Mouse (Mus musculus) CH12.LX (cell line): Measurements from ENCODE around the gene Ccnc. TPM values are rescaled to one million over a fixed set of nuclear protein-coding genes. Genes with fewer than 3 reads are reported as not detected.

ENCODE experiments used
- DNase-seq: peaks from one replicate; pipeline ENCODE4 v3.0.0-alpha.2; 2013; ENCODE audit errors: extremely low read depth
- H3K27ac ChIP-seq: 2 replicates; pipeline ENCODE4 v1.5.1; 2012; ENCODE audit warnings: low read depth, mild to moderate bottlenecking, control low read depth, moderate library complexity; ENCODE audit not compliant: insufficient read depth
- H3K27me3 ChIP-seq: replicated peaks from 2 replicates; pipeline ENCODE3; 2012; ENCODE audit warnings: inconsistent platforms
- H3K36me3 ChIP-seq, 2 experiments: replicated peaks in 1 of 2; 2 replicates each; pipeline versions ENCODE3 to v1.6.1; 2012; ENCODE audit warnings: inconsistent platforms in 1 of 2, low read length in 1 of 2, mild to moderate bottlenecking in 1 of 2, mixed read lengths in 1 of 2, moderate library complexity in 1 of 2; ENCODE audit not compliant: control insufficient read depth in 1 of 2, insufficient read depth in 1 of 2
- H3K4me1 ChIP-seq, 2 experiments: 2 replicates each; pipeline ENCODE4 v1.6.1; 2012; ENCODE audit warnings: inconsistent platforms in 1 of 2, moderate library complexity in 1 of 2; ENCODE audit not compliant: insufficient read depth in 2 of 2, control insufficient read depth in 1 of 2
- H3K4me2 ChIP-seq: 2 replicates; pipeline ENCODE4 v1.6.1; 2012; ENCODE audit warnings: low read depth, mild to moderate bottlenecking, control low read depth; ENCODE audit not compliant: poor library complexity, insufficient read depth, severe bottlenecking
- H3K4me3 ChIP-seq, 3 experiments: fragments of 150-350 bp in 1 of 3; sonication (generic) in 1 of 3; replicated peaks in 1 of 3; 2 replicates each; pipeline versions ENCODE3 to v1.5.1; 2011 to 2012; ENCODE audit warnings: low read depth in 2 of 3, low read length in 2 of 3, mild to moderate bottlenecking in 2 of 3, moderate library complexity in 2 of 3, control low read depth in 1 of 3, improper control_type of control experiment in 1 of 3, inconsistent platforms in 1 of 3, mixed read lengths in 1 of 3; ENCODE audit not compliant: poor library complexity in 1 of 3
- H3K79me2 ChIP-seq: replicated peaks from 2 replicates; pipeline ENCODE4 v1.6.1; 2012; ENCODE audit warnings: mild to moderate bottlenecking, moderate library complexity; ENCODE audit not compliant: control insufficient read depth, poor library complexity, insufficient read depth, severe bottlenecking; ENCODE audit errors: extremely low read depth
- H3K9ac ChIP-seq: 2 replicates; pipeline ENCODE4 v1.6.1; 2012; ENCODE audit warnings: low read depth, mild to moderate bottlenecking, control low read depth, moderate library complexity; ENCODE audit not compliant: insufficient read depth
- H3K9me3 ChIP-seq: replicated peaks from 2 replicates; pipeline ENCODE3; 2012; ENCODE audit warnings: low read length, inconsistent platforms, mixed read lengths
- BHLHE40 ChIP-seq: IDR thresholded peaks from 2 replicates; pipeline ENCODE4 v1.6.1; 2011; ENCODE audit warnings: mild to moderate bottlenecking, low read depth, low read length, improper control_type of control experiment
- CTCF ChIP-seq, 2 experiments: IDR thresholded peaks in 1 of 2; conservative IDR thresholded peaks in 1 of 2; 2 replicates each; pipeline ENCODE4 v1.5.1; 2011 to 2012; ENCODE audit warnings: low read depth in 2 of 2, low read length in 2 of 2, improper control_type of control experiment in 1 of 2, inconsistent platforms in 1 of 2, mild to moderate bottlenecking in 1 of 2, moderate library complexity in 1 of 2
- GABPA ChIP-seq: IDR thresholded peaks from 2 replicates; pipeline ENCODE4 v1.6.1; 2012; ENCODE audit warnings: low read depth, low read length, improper control_type of control experiment, inconsistent platforms; ENCODE audit not compliant: insufficient replicate concordance
- IRF4 ChIP-seq: IDR thresholded peaks from 2 replicates; pipeline ENCODE4 v1.6.1; 2014; ENCODE audit warnings: low read depth, mild to moderate bottlenecking, inconsistent platforms, low read length, improper control_type of control experiment
- JUN ChIP-seq: IDR thresholded peaks from 2 replicates; pipeline ENCODE4 v1.6.1; 2011; ENCODE audit warnings: low read depth, mild to moderate bottlenecking, low read length, improper control_type of control experiment, moderate library complexity; ENCODE audit not compliant: insufficient read depth
- KAT2A ChIP-seq: IDR thresholded peaks from 2 replicates; pipeline ENCODE4 v1.6.1; 2012; ENCODE audit warnings: low read length, improper control_type of control experiment, inconsistent platforms; ENCODE audit not compliant: insufficient replicate concordance
- MAFK ChIP-seq: IDR thresholded peaks from 2 replicates; pipeline ENCODE4 v1.6.1; 2011; ENCODE audit warnings: low read length, improper control_type of control experiment; ENCODE audit not compliant: insufficient replicate concordance
- NRF1 ChIP-seq: IDR thresholded peaks from 2 replicates; pipeline ENCODE4 v1.6.1; 2014; ENCODE audit warnings: low read depth, mild to moderate bottlenecking, inconsistent platforms, low read length, improper control_type of control experiment, moderate library complexity
- POLR2AphosphoS2 ChIP-seq: IDR thresholded peaks from 2 replicates; pipeline ENCODE4 v1.6.1; 2011; ENCODE audit warnings: low read depth, low read length, improper control_type of control experiment
- RCOR1 ChIP-seq: conservative IDR thresholded peaks from 2 replicates; pipeline ENCODE4 v1.6.1; 2012; ENCODE audit warnings: low read depth, mild to moderate bottlenecking, inconsistent platforms, low read length, improper control_type of control experiment
- SMC3 ChIP-seq: IDR thresholded peaks from 2 replicates; pipeline ENCODE4 v1.6.1; 2011; ENCODE audit warnings: low read depth, low read length, improper control_type of control experiment
- TCF12 ChIP-seq: IDR thresholded peaks from 2 replicates; pipeline ENCODE4 v1.6.1; 2014; ENCODE audit warnings: low read depth, mild to moderate bottlenecking, inconsistent platforms, low read length, improper control_type of control experiment
- ZNF384 ChIP-seq: IDR thresholded peaks from 2 replicates; pipeline ENCODE4 v1.6.1; 2012; ENCODE audit warnings: low read depth, low read length, improper control_type of control experiment, inconsistent platforms
- dilution Hi-C: fragments of 300-500 bp; cut with MboI; formaldehyde crosslinking; loops from 2 replicates; pipeline ENCODE4 v1.14.3; 2020; ENCODE audit warnings: low sequenced_read_pairs; ENCODE audit not compliant: extremely low pct_unique_long_range_greater_than_20kb, extremely low pct_ligation_motif_present
- in situ Hi-C: fragments of 300-500 bp; cut with MboI; formaldehyde crosslinking; loops from 3 replicates; pipeline ENCODE4 v1.14.3; 2019; ENCODE audit warnings: low sequenced_read_pairs, low pct_ligation_motif_present, low pct_unique_long_range_greater_than_20kb, mixed read lengths
- polyA plus RNA-seq: library from polyadenylated mRNA; unstranded; fragments of >175 nt; gene quantifications from 2 replicates; pipeline ENCODE4 v1.2.1, GENCODE M21; 2012; ENCODE audit warnings: low read depth; ENCODE audit not compliant: insufficient read length
- total RNA-seq, 2 experiments: library from RNA; depleted of rRNA; stranded (reverse); fragments of 300-350 nt in 1 of 2; fragments of >200 nt in 1 of 2; gene quantifications; 2 replicates each; pipeline ENCODE4 v1.2.3; 2012 to 2014

Ccnc gene
- total and polyA plus RNA-seq, 3 experiments, result 20.7 to 61.4 (median 32.3) TPM

DNA sequence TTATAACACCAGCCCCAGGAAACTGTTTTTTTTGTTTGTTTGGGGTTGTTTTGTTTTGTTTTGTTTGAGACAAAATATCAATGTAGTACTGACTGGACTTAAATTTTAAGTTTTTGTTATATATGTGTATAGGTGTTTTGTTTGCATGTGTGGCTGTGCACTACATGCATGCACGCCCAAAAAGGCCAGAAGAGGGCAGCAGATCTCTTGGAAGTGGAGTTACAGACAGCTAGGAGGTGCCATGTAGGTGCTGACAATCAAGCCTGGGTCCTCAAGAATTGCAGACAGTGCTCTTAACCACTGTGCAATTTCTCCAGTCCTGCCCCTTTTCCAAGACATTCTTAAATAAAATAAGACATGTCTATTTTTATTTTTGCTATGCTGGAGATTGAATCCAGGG lies 31.4 kb downstream of the Ccnc start:
- in situ Hi-C loops, result no loop called here

DNA sequence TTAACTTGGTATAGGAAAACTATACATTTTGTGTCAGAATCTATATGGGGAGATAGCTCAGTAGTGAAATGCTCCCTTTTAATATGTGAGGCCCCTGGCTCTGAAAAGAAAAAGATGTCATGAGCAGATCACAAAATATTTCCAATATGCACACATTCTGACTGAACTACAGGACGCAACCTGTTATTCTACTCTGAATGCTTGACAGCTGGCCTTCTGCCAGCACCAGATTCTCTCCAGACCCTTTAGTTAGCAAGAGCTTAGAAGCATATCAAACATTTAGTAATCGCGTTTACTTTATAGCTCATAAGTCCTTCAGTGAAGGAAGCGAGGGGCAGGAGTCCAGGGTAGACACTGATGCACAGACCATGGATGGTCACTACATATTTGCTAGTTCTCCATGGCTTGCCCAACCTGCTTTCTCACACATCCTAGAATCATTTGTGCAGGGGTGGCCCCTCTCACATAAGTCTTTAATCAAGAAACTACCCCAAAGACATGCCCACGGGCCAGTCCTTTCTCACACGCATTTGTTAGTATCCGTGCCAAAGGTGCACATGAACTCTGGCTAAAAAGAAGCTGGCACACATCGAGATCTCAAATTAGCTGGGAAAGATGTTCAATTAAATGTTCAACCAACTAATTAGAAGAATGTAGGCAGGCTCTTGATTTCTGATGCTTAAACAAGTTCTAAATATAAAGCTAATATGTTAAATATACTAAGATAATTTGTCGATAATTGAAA lies 34.1 kb downstream of the Ccnc start:
- Histone ChIP-seq H3K9me3 (peaks cover 6% of the 10 kb centered on the region), H3K9ac (no peak overlapping the region)

More for the DNA sequence above, 31.4 kb downstream of the Ccnc start:
- no peak overlapping the region for H3K4me2 ChIP-seq
- no peak overlapping the region for H3K9ac ChIP-seq
- H3K79me2 ChIP-seq, result no peaks in the 10 kb centered on the region
- TF ChIP-seq RCOR1 (no peak), IRF4 (no peak), CTCF (conservative IDR thresholded peaks at IDR 0.05 in 1 of 2, IDR thresholded peaks at IDR 0.05 in 1 of 2; ENCODE audit: low read depth in 2 of 2, low read length in 2 of 2) (peak in 1 of 2 experiments; percentile 30; a peak in 2 of 4 replicates), SMC3 (0 out of 2 replicates have a peak, but pooled peaks have one; percentile 5)
- DNase-seq, result no peak
- H3K27me3 ChIP-seq, result no peaks in the 10 kb centered on the region
- peaks cover 9 to 34% of the 10 kb centered on the region in 2 experiments for H3K36me3 ChIP-seq
- no peak overlapping the region for H3K27ac ChIP-seq
- H3K4me1 ChIP-seq, result peaks cover 5 to 15% of the 10 kb centered on the region in 2 experiments; a peak in 3 of 4 replicates
- dilution Hi-C loops, result no loop called here
- H3K9me3 ChIP-seq, result peaks cover 6% of the 10 kb centered on the region
- no peak overlapping the region for H3K4me3 ChIP-seq

DNA sequence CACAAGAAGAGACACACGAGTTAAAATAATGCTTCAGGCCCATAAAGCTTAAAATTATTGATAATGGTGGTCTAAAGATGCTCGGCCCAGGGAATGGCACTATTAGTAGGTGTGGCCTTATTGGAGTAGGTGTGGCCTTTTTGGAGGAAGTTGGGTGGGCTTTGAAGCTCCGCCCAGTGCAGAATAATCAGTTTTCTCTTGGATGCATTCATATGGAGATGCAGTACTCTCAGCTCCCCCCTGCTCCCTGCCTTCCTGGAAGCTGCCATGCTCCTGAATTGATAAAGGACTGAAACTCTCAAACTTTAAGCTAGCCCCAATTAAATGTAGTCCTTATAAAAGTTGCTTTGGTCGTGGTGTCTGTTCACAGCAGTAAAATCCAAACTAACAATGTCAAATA lies 36.3 kb downstream of the Ccnc start:
- Histone ChIP-seq H3K4me3 (no peak overlapping the region), H3K4me2 (no peak overlapping the region)
- TF ChIP-seq POLR2AphosphoS2 (no peak), GABPA (no peak), BHLHE40 (no peak), MAFK (no peak), NRF1 (no peak), TCF12 (no peak)
- TF ChIP-seq, all 38 proteins: peak for 0
- Histone ChIP-seq H3K27me3 (no peaks in the 10 kb centered on the region), H3K36me3 (peaks cover 5 to 22% of the 10 kb centered on the region in 2 experiments), H3K9ac (no peak overlapping the region), H3K27ac (no peak overlapping the region), H3K79me2 (peaks cover 5% of the 10 kb centered on the region; the same call in 1 of the 2 replicates), H3K4me1 (peaks cover 0 to 13% of the 10 kb centered on the region in 2 experiments; a peak in 2 of 4 replicates), H3K9me3 (peaks cover 6% of the 10 kb centered on the region)
- DNase-seq, result no peak
- dilution Hi-C loops, result no loop called here
- in situ Hi-C loops, result no loop called here

More for the DNA sequence above, 34.1 kb downstream of the Ccnc start:
- TF ChIP-seq BHLHE40 (no peak), ZNF384 (no peak), KAT2A (no peak), TCF12 (no peak), JUN (no peak)
- Histone ChIP-seq H3K27me3 (no peaks in the 10 kb centered on the region), H3K4me2 (no peak overlapping the region), H3K27ac (no peak overlapping the region), H3K4me1 (peaks cover 0 to 5% of the 10 kb centered on the region in 2 experiments; a peak in 1 of 4 replicates), H3K79me2 (peaks cover 5% of the 10 kb centered on the region; the same call in 1 of the 2 replicates), H3K4me3 (no peak overlapping the region), H3K36me3 (peaks cover 9 to 36% of the 10 kb centered on the region in 2 experiments)
- in situ Hi-C loops, result no loop called here
- dilution Hi-C loops, result no loop called here
- no peak for DNase-seq
